Mouse (Mus musculus) erythroblast, embryonic 14.5 days (primary cell): ENCODE data around the gene Mta2.
"Not testable (repeated sequence)": the region's sequence is repeated elsewhere in the genome, so short reads cannot be mapped to it uniquely, and the experiment has no call there.

Experiments used
- GATA1 ChIP-seq: IDR thresholded peaks from 2 replicates; pipeline ENCODE4 v1.6.1; 2012; ENCODE audit warnings: low read length, inconsistent platforms, mixed read lengths
- TAL1 ChIP-seq: IDR thresholded peaks from 3 replicates; pipeline ENCODE4 v1.6.1; 2012; ENCODE audit warnings: low read length, inconsistent platforms, mixed read lengths

DNA sequence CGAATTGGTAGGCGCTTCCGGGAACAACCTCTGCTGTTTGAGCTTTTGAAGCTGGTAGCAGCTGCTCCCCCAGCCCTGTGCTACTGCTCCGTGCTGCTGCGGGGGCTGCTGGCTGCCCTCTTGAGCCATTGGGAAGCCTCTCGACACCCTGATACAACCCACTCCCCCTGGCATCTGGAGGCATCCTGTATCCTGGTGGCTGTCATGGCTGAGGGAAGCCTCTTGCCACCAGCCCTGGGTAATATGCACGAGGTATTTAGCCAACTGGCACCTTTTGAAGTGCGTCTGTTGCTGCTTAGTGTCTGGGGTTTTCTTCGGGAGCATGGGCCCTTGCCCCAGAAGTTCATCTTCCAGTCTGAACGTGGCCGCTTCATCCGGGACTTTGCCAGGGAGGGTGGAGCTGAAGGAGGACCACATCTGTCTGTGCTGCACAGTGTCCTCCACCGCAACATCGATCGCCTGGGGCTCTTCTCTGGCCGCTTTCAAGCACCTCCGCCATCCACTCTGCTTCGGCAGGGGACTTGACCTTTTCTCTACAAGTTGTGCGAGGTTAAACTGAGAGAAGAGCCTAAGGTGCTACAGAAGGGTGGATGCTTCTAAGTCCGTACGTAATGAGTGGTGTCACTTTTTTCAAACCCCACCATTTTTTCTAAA lies 44.3 kb upstream of the Mta2 start:
- not testable (repeated sequence) for TF ChIP-seq GATA1, TAL1
